Mouse (Mus musculus): ENCODE measurements around the gene H2-Ke6. TPM values are rescaled to one million over a fixed set of nuclear protein-coding genes. Genes with fewer than 3 reads are reported as not detected.
A peak's percentile ranks its signal among the peaks of the same experiment; 100 is the strongest.

The H2-Ke6 gene
- polyA plus RNA-seq, 1 experiment = 122 TPM

GRCm38 (mm10) chr17:33977861-33978557 lies 49.9 kb downstream of the H2-Ke6 start:
- Histone ChIP-seq H3K27ac (ENCODE audit: insufficient read depth, low read length) (peak overlapping the region; percentile 93), H3K4me3 (ENCODE audit: extremely low read depth, insufficient read depth, insufficient read length) (peak overlapping the region; percentile 75), H3K27me3 (ENCODE audit: control insufficient read depth, insufficient read depth, low read length) (no peaks in the 10 kb centered on the region), H3K36me3 (ENCODE audit: control insufficient read depth, insufficient read depth, low read length) (peaks cover 5% of the 10 kb centered on the region; the same call in 1 of the 2 replicates), H3K4me1 (ENCODE audit: control insufficient read depth, insufficient read depth, insufficient read length) (peaks cover 22% of the 10 kb centered on the region)
- DNase-seq (ENCODE audit: low read depth in 1 of 2, low spot score in 2 of 2) = no peak
- 9% methylated on average over 57 of the region's 57 CpGs for WGBS
- TF ChIP-seq POLR2A (IDR thresholded peaks at IDR 0.05; ENCODE audit: low read depth, low read length) (no peak), CTCF (IDR thresholded peaks at IDR 0.05; ENCODE audit: extremely low read depth, insufficient read depth, insufficient read length, insufficient replicate concordance) (no peak)

Other genes with a start within 250 kb of the H2-Ke6 start
- gene Angptl4, start 246.2 kb downstream of the H2-Ke6 start, polyA plus RNA-seq (2012; rRNA removed) = 15.6 and 21.5 TPM in 2 replicates
- 56.8 and 74.6 TPM in 2 replicates for gene Kank3, start 217.5 kb downstream of the H2-Ke6 start, polyA plus RNA-seq (2012; rRNA removed)
- 746 and 860 TPM in 2 replicates for gene Rps28, start 203.5 kb downstream of the H2-Ke6 start, polyA plus RNA-seq (2012; rRNA removed)
- gene Ndufa7, start 203.5 kb downstream of the H2-Ke6 start, polyA plus RNA-seq (2012; rRNA removed) = 158 and 201 TPM in 2 replicates
- gene Cd320, start 185.0 kb downstream of the H2-Ke6 start, polyA plus RNA-seq (2012; rRNA removed) = 11.6 and 19.2 TPM in 2 replicates
- 3.2 and 9.3 TPM in 2 replicates for gene Gm7029, start 154.2 kb downstream of the H2-Ke6 start, polyA plus RNA-seq (2012; rRNA removed)
- gene Kifc1, start 137.4 kb downstream of the H2-Ke6 start, polyA plus RNA-seq (2012; rRNA removed) = 11.5 and 15.3 TPM in 2 replicates
- gene Platr17, start 122.9 kb downstream of the H2-Ke6 start, polyA plus RNA-seq (2012; rRNA removed) = 0.47 and 0.68 TPM in 2 replicates
- 56.8 and 65.6 TPM in 2 replicates for gene Daxx, start 118.6 kb downstream of the H2-Ke6 start, polyA plus RNA-seq (2012; rRNA removed)
- gene Tapbp, start 112.2 kb downstream of the H2-Ke6 start, polyA plus RNA-seq (2012; rRNA removed) = 188 and 240 TPM in 2 replicates
- gene Zbtb22, start 112.2 kb downstream of the H2-Ke6 start, polyA plus RNA-seq (2012; rRNA removed) = 62.9 and 122 TPM in 2 replicates
- gene Rgl2, start 98.5 kb downstream of the H2-Ke6 start, polyA plus RNA-seq (2012; rRNA removed) = 234 and 301 TPM in 2 replicates
- 13.8 and 16.0 TPM in 2 replicates for gene Pfdn6, start 87.7 kb downstream of the H2-Ke6 start, polyA plus RNA-seq (2012; rRNA removed)
- gene Wdr46, start 87.4 kb downstream of the H2-Ke6 start, polyA plus RNA-seq (2012; rRNA removed) = 20.5 and 26.7 TPM in 2 replicates
- 18.9 and 20.6 TPM in 2 replicates for gene B3galt4, start 76.6 kb downstream of the H2-Ke6 start, polyA plus RNA-seq (2012; rRNA removed)
- 58.0 and 73.2 TPM in 2 replicates for gene Vps52, start 72.2 kb downstream of the H2-Ke6 start, polyA plus RNA-seq (2012; rRNA removed)
- gene Rps18, start 72.1 kb downstream of the H2-Ke6 start, polyA plus RNA-seq (2012; rRNA removed) = 476 and 550 TPM in 2 replicates
- 5,070 and 5,425 TPM in 2 replicates for gene H2-K1, start 27.7 kb downstream of the H2-Ke6 start, polyA plus RNA-seq (2012; rRNA removed)
- 52.0 and 61.3 TPM in 2 replicates for gene Ring1, start 3.4 kb downstream of the H2-Ke6 start, polyA plus RNA-seq (2012; rRNA removed)
- 86.8 and 99.4 TPM in 2 replicates for gene Slc39a7, start 3.6 kb upstream of the H2-Ke6 start, polyA plus RNA-seq (2012; rRNA removed)
- 76.9 and 99.7 TPM in 2 replicates for gene Rxrb, start 3.8 kb upstream of the H2-Ke6 start, polyA plus RNA-seq (2012; rRNA removed)
- gene Col11a2, start 11.4 kb upstream of the H2-Ke6 start, polyA plus RNA-seq (2012; rRNA removed) = 4.7 and 6.4 TPM in 2 replicates
- gene H2-Oa, start 64.3 kb upstream of the H2-Ke6 start, polyA plus RNA-seq (2012; rRNA removed) = 228 and 326 TPM in 2 replicates
- 302 and 363 TPM in 2 replicates for gene H2-DMa, start 91.5 kb upstream of the H2-Ke6 start, polyA plus RNA-seq (2012; rRNA removed)
- gene Brd2, start 94.6 kb upstream of the H2-Ke6 start, polyA plus RNA-seq (2012; rRNA removed) = 97.9 and 112 TPM in 2 replicates
- 456 and 587 TPM in 2 replicates for gene H2-DMb2, start 115.2 kb upstream of the H2-Ke6 start, polyA plus RNA-seq (2012; rRNA removed)
- gene H2-DMb1, start 125.0 kb upstream of the H2-Ke6 start, polyA plus RNA-seq (2012; rRNA removed) = 322 and 426 TPM in 2 replicates
- gene Tap1, start 159.5 kb upstream of the H2-Ke6 start, polyA plus RNA-seq (2012; rRNA removed) = 144 and 178 TPM in 2 replicates
- gene Psmb9, start 159.7 kb upstream of the H2-Ke6 start, polyA plus RNA-seq (2012; rRNA removed) = 159 and 225 TPM in 2 replicates
- gene Psmb8, start 169.7 kb upstream of the H2-Ke6 start, polyA plus RNA-seq (2012; rRNA removed) = 260 and 307 TPM in 2 replicates
- 83.0 and 111 TPM in 2 replicates for gene Tap2, start 175.5 kb upstream of the H2-Ke6 start, polyA plus RNA-seq (2012; rRNA removed)
- 318 and 334 TPM in 2 replicates for gene H2-Ob, start 210.8 kb upstream of the H2-Ke6 start, polyA plus RNA-seq (2012; rRNA removed)
- gene H2-Ab1, start 229.6 kb upstream of the H2-Ke6 start, polyA plus RNA-seq (2012; rRNA removed) = 5,504 and 8,483 TPM in 2 replicates

Measured in spleen, adult 2 months (tissue).